Mouse (Mus musculus) hindbrain, postnatal 0 days (tissue): ENCODE results near the gene Sel1l. TPM values are rescaled to one million over a fixed set of nuclear protein-coding genes. Genes with fewer than 3 reads are reported as not detected.

Experiments
- ATAC-seq: fragments of 200-750 bp; cut with Nextera tagmentation; 2 replicates; pipeline ENCODE4 v1.8.0; 2017; ENCODE audit warnings: mild to moderate bottlenecking, moderate TSS enrichment, moderate library complexity
- DNase-seq: peaks from one replicate; pipeline ENCODE4 v3.0.0-alpha.2; 2015; ENCODE audit warnings: low spot score
- H3K27ac ChIP-seq: fragments of 300-500 bp; sonication (generic); 2 replicates; pipeline ENCODE4 v1.5.1; 2014; ENCODE audit warnings: mild to moderate bottlenecking
- H3K27me3 ChIP-seq: fragments of 300-500 bp; sonication (generic); 2 replicates; pipeline ENCODE4 v1.6.1; 2014; ENCODE audit warnings: low read length, mixed read lengths; ENCODE audit not compliant: insufficient read depth
- H3K36me3 ChIP-seq: fragments of 300-500 bp; sonication (generic); 2 replicates; pipeline ENCODE4 v1.6.1; 2014; ENCODE audit warnings: low read length, mixed read lengths; ENCODE audit not compliant: insufficient read depth
- H3K4me1 ChIP-seq: fragments of 300-500 bp; sonication (generic); 2 replicates; pipeline ENCODE4 v1.6.1; 2014; ENCODE audit warnings: antibody characterized with exemption, low read length, mixed read lengths; ENCODE audit not compliant: insufficient read depth
- H3K4me2 ChIP-seq: fragments of 300-500 bp; sonication (generic); 2 replicates; pipeline ENCODE4 v1.6.1; 2014; ENCODE audit warnings: low read depth, mild to moderate bottlenecking, low read length, moderate library complexity, mixed read lengths
- H3K4me3 ChIP-seq: fragments of 300-500 bp; sonication (generic); 2 replicates; pipeline ENCODE4 v1.5.1; 2014; ENCODE audit warnings: low read length
- H3K9ac ChIP-seq: fragments of 300-500 bp; sonication (generic); replicated peaks from 2 replicates; pipeline ENCODE4 v1.6.1; 2014; ENCODE audit warnings: mild to moderate bottlenecking, low read length, moderate library complexity, mixed read lengths
- H3K9me3 ChIP-seq: fragments of 300-500 bp; sonication (generic); 2 replicates; pipeline ENCODE4 v1.6.1; 2016; ENCODE audit warnings: low read length, mixed read lengths
- CTCF ChIP-seq: IDR thresholded peaks from 2 replicates; pipeline ENCODE4 v1.5.1; 2016; ENCODE audit warnings: antibody characterized with exemption, control low read depth, low read depth
- WGBS: fragments of 180-500 bp; shearing (Covaris S2); extraction: QIAGEN DNeasy Blood & Tissue Kit; methylation state at CpG from one replicate; pipeline ENCODE4 v1.1.7; 2014; 5-methylcytosine and 5-hydroxymethylcytosine counted together
- polyA plus RNA-seq: library from polyadenylated mRNA; unstranded; fragments of >200 nt; fragmentation: Nextera tagmentation; extraction: Ambion mirVana; gene quantifications from 2 replicates; pipeline ENCODE4 v1.2.1, GENCODE M21; 2015
- total RNA-seq: library from RNA; depleted of rRNA; stranded (reverse); fragments of >200 nt; gene quantifications from 2 replicates; pipeline ENCODE4 v1.2.3, GENCODE M21; 2014

Gene Sel1l
- total and polyA plus RNA-seq, 2 experiments from 2014 or later, result 53.6 to 88.7 TPM

GRCm38 (mm10) chr12:91786355-91786754 lies 62.6 kb downstream of the Sel1l start:
- Histone ChIP-seq H3K27ac (no peak overlapping the region), H3K4me3 (no peak overlapping the region), H3K9me3 (no peaks in the 10 kb centered on the region), H3K36me3 (no peaks in the 10 kb centered on the region), H3K4me1 (no peaks in the 10 kb centered on the region), H3K27me3 (no peaks in the 10 kb centered on the region), H3K4me2 (no peak overlapping the region), H3K9ac (no peak overlapping the region)
- ATAC-seq, result peak; percentile 40; the same call in 1 of the 2 replicates
- WGBS, result 61% methylated on average over 10 of the region's 10 CpGs
- DNase-seq, result no peak
- no peak for TF ChIP-seq CTCF

- H3K4me1 ChIP-seq, result no peaks in the 10 kb centered on the region
- H3K27ac ChIP-seq, result no peak overlapping the region
- DNase-seq, result no peak
- no peak overlapping the region for H3K4me2 ChIP-seq
- H3K9me3 ChIP-seq, result no peaks in the 10 kb centered on the region
- no peak for ATAC-seq
- WGBS, result 89% methylated on average over 5 of the region's 5 CpGs
- no peak overlapping the region for H3K9ac ChIP-seq
- H3K36me3 ChIP-seq, result no peaks in the 10 kb centered on the region
- TF ChIP-seq CTCF, result no peak
- no peaks in the 10 kb centered on the region for H3K27me3 ChIP-seq
- H3K4me3 ChIP-seq, result no peak overlapping the region
Measured at GRCm38 (mm10) chr12:91781432-91781831, 67.5 kb downstream of the Sel1l start.

- no peak for ATAC-seq
- 81% methylated on average over 3 of the region's 3 CpGs for WGBS
- DNase-seq, result no peak
Measured at GRCm38 (mm10) chr12:91780531-91780930, 68.4 kb downstream of the Sel1l start.

GRCm38 (mm10) chr12:91779004-91779365 lies 70.0 kb downstream of the Sel1l start:
- H3K36me3 ChIP-seq, result no peaks in the 10 kb centered on the region
- peak overlapping the region; percentile 58 for H3K4me3 ChIP-seq
- H3K4me2 ChIP-seq, result peak overlapping the region; percentile 84
- peak overlapping the region; percentile 54; the same call in 1 of the 2 replicates for H3K27ac ChIP-seq
- no peaks in the 10 kb centered on the region for H3K9me3 ChIP-seq
- no peaks in the 10 kb centered on the region for H3K4me1 ChIP-seq
- peak overlapping the region; percentile 40 for H3K9ac ChIP-seq
- no peak for TF ChIP-seq CTCF
- ATAC-seq (peak; percentile 94), DNase-seq (peak; percentile 90)
- WGBS, result under 1% methylated on average over 35 of the region's 35 CpGs
- no peaks in the 10 kb centered on the region for H3K27me3 ChIP-seq

More at GRCm38 (mm10) chr12:91780531-91780930, 68.4 kb downstream of the Sel1l start:
- H3K4me2 ChIP-seq, result no peak overlapping the region
- no peaks in the 10 kb centered on the region for H3K27me3 ChIP-seq
- no peak for TF ChIP-seq CTCF
- H3K4me3 ChIP-seq, result no peak overlapping the region
- H3K36me3 ChIP-seq, result no peaks in the 10 kb centered on the region
- no peak overlapping the region for H3K9ac ChIP-seq
- H3K9me3 ChIP-seq, result no peaks in the 10 kb centered on the region
- no peaks in the 10 kb centered on the region for H3K4me1 ChIP-seq
- no peak overlapping the region for H3K27ac ChIP-seq

GRCm38 (mm10) chr12:91778211-91779003 lies 70.5 kb downstream of the Sel1l start:
- Histone ChIP-seq H3K4me3 (peak overlapping the region; percentile 58), H3K4me1 (no peaks in the 10 kb centered on the region), H3K9ac (peak overlapping the region; percentile 40), H3K27ac (peak overlapping the region; percentile 54; the same call in 1 of the 2 replicates), H3K27me3 (no peaks in the 10 kb centered on the region), H3K9me3 (no peaks in the 10 kb centered on the region), H3K4me2 (peak overlapping the region; percentile 84), H3K36me3 (no peaks in the 10 kb centered on the region)
- no peak for TF ChIP-seq CTCF
- ATAC-seq (peak; percentile 89), DNase-seq (peak; percentile 82)
- WGBS, result 1% methylated on average over 50 of the region's 51 CpGs

GRCm38 (mm10) chr12:91776342-91776741 lies 72.6 kb downstream of the Sel1l start:
- Histone ChIP-seq H3K4me3 (no peak overlapping the region), H3K4me1 (no peaks in the 10 kb centered on the region), H3K27me3 (no peaks in the 10 kb centered on the region), H3K9me3 (no peaks in the 10 kb centered on the region), H3K27ac (no peak overlapping the region), H3K9ac (no peak overlapping the region), H3K36me3 (no peaks in the 10 kb centered on the region), H3K4me2 (peak overlapping the region; percentile 84)
- TF ChIP-seq CTCF, result no peak
- 88% methylated on average over 5 of the region's 5 CpGs for WGBS
- DNase-seq, result no peak
- ATAC-seq, result no peak

GRCm38 (mm10) chr12:91774811-91775284 lies 74.1 kb downstream of the Sel1l start:
- no peaks in the 10 kb centered on the region for H3K36me3 ChIP-seq
- H3K27me3 ChIP-seq, result no peaks in the 10 kb centered on the region
- peak overlapping the region; percentile 32; the same call in 1 of the 2 replicates for H3K27ac ChIP-seq
- no peak overlapping the region for H3K9ac ChIP-seq
- H3K4me2 ChIP-seq, result no peak overlapping the region
- no peaks in the 10 kb centered on the region for H3K4me1 ChIP-seq
- peak; percentile 59 for DNase-seq
- 67% methylated on average over 8 of the region's 8 CpGs for WGBS
- no peak for ATAC-seq
- no peaks in the 10 kb centered on the region for H3K9me3 ChIP-seq
- no peak overlapping the region for H3K4me3 ChIP-seq
- no peak for TF ChIP-seq CTCF
